Mouse (Mus musculus) CD4-positive naive resting alpha-beta T cell, adult 57 days (primary cell): ENCODE data around the gene Rgs19. TPM values are rescaled to one million over a fixed set of nuclear protein-coding genes. Genes with fewer than 3 reads are reported as not detected.

Source experiments
- total RNA-seq: library from RNA; stranded (reverse); gene quantifications from one replicate; pipeline ENCODE4 v1.2.4, GENCODE M21; 2023

Gene Rgs19
- 121 TPM for total RNA-seq

GRCm38 (mm10) chr2:181693339-181694280 lies at the start of gene Rgs19:
Rgs19 (minus strand) TSS chr2:181693977.

GRCm38 (mm10) chr2:181714903-181715326 lies 21.1 kb upstream of the Rgs19 start, which contains the start of gene Oprl1:
Oprl1 (plus strand) TSS chr2:181715016.

DNA sequence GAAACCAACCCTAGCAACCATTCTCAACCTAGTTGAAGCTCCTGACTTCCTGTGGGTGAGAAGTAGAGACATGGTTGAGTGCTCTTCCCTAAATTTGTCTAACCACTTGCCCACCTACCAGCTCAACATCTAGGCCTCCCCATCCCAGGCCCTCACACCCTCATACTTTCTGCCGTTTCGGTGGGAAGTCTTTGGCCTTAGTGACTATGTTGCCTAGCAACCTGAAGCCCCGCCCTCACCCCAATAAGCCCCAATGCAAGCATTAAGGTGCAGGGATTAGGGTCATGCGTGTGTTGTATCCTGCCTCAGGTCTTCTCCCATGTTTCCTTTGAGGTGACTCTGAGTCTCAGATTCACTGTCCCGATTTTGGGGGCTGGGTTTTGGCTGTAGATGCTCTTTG lies 4.5 kb upstream of the Rgs19 start, which contains the start of gene Lkaaear1:
Lkaaear1 (minus strand) TSS at position 202 of the 400 bp plus-strand sequence.

GRCm38 (mm10) chr2:181679951-181680715 lies 13.6 kb downstream of the Rgs19 start, which contains the start of gene Tcea2:
Tcea2 (plus strand) TSS chr2:181680310.

GRCm38 (mm10) chr2:181671326-181671725 lies 22.5 kb downstream of the Rgs19 start, which contains the start of gene Sox18:
Sox18 (minus strand) TSS chr2:181671640.

DNA sequence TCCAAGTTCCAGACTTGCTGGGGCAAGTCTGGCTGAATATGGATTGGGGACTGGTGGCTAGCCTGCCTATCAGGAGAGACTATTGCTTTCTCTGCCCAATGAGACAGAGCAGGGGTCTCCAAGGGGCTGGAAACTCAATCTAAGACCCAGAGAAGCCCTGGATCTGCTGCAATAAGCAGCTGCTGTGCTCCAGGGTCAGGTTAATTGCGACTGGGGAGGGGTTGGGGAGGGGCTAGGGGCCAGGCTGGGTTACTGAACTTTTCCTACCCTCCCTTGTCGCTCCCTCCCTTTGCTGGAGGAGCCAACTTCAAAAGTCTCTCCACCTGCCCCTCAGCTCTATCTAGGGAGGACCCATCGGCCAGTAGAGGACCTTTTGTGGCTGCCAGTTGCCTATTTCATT lies 37.0 kb downstream of the Rgs19 start, which contains the start of gene Gm29797:
Gm29797 (plus strand) TSS at position 301 of the 400 bp plus-strand sequence.

Other genes with a start within 250 kb of the Rgs19 start
- 0.65 TPM for gene Zbtb46, start 234.6 kb downstream of the Rgs19 start, total RNA-seq
- gene Abhd16b, start 200.8 kb downstream of the Rgs19 start, total RNA-seq, result not detected
- gene Tpd52l2, start 196.8 kb downstream of the Rgs19 start, total RNA-seq, result 86.2 TPM
- 121 TPM for gene Dnajc5, start 173.5 kb downstream of the Rgs19 start, total RNA-seq
- 126 TPM for gene Uckl1, start 109.1 kb downstream of the Rgs19 start, total RNA-seq
- gene Prpf6, start 102.1 kb downstream of the Rgs19 start, total RNA-seq, result 65.1 TPM
- gene Zfp512b, start 101.2 kb downstream of the Rgs19 start, total RNA-seq, result 71.4 TPM
- gene Samd10, start 94.8 kb downstream of the Rgs19 start, total RNA-seq, result 10.2 TPM
- not detected for gene Gm29797, start 36.9 kb downstream of the Rgs19 start, total RNA-seq
- 0.47 TPM for gene Sox18, start 22.3 kb downstream of the Rgs19 start, total RNA-seq
- gene Tcea2, start 13.7 kb downstream of the Rgs19 start, total RNA-seq, result 11.0 TPM
- not detected for gene Lkaaear1, start 4.5 kb upstream of the Rgs19 start, total RNA-seq
- gene Oprl1, start 21.0 kb upstream of the Rgs19 start, total RNA-seq, result 1.0 TPM
- gene Myt1, start 69.4 kb upstream of the Rgs19 start, total RNA-seq, result not detected
- gene Pcmtd2, start 143.9 kb upstream of the Rgs19 start, total RNA-seq, result 56.6 TPM
- gene Polr3k, start 170.4 kb upstream of the Rgs19 start, total RNA-seq, result 16.3 TPM